Comparison of ENCODE assay signal across 21 mouse cellular contexts in genomic region chr1:182963329-182963728, GRCm38 (mm10). TPM values are rescaled to one million over a fixed set of nuclear protein-coding genes. Genes with fewer than 3 reads are reported as not detected.
A peak's percentile ranks its signal among the peaks of the same experiment; 100 is the strongest.
DNase-seq lines count a peak whose midpoint lies in the region; ATAC-seq and TF ChIP-seq lines count a peak whose summit lies in the region.
"Had no signal": no experiment of that assay in that cellular context is flagged by ENCODE, and none has a peak within 500 bp of the region (broad histone marks: within the 10 kb centered on the region; RNA-seq: fewer than 3 reads in every experiment).

No protein-coding gene starts in this region.

- TF ChIP-seq CTCF in intestine, postnatal 0 days (IDR thresholded peaks at IDR 0.05; ENCODE audit: low read depth) = peak; percentile 44; the same call in 1 of the 2 replicates
- TF ChIP-seq CTCF in brain, embryonic 14.5 days (IDR thresholded peaks at IDR 0.05; ENCODE audit: borderline replicate concordance, extremely low read depth, insufficient read depth, insufficient read length) = peak; percentile 39; the same call in 1 of the 2 replicates

- ATAC-seq in intestine, postnatal 0 days = no peak
- no peak for ATAC-seq in intestine, embryonic 15.5 days
- no peak for ATAC-seq in midbrain, embryonic 11.5 days (ENCODE audit: low FRiP score)
- no peak for ATAC-seq in midbrain, embryonic 15.5 days (replicated peaks)
- no peak for ATAC-seq in erythroid progenitor cell, adult 5-6 weeks (replicated peaks; ENCODE audit: low FRiP score, poor library complexity, severe bottlenecking)

- no peak overlapping the region for H3K27ac ChIP-seq in intestine, postnatal 0 days (ENCODE audit: low read depth, low read length)
- H3K27ac ChIP-seq in intestine, embryonic 15.5 days = no peak overlapping the region
- no peak overlapping the region for H3K27ac ChIP-seq in midbrain, embryonic 11.5 days (ENCODE audit: low read depth, low read length)
- H3K27ac ChIP-seq in midbrain, embryonic 15.5 days = no peak overlapping the region
- H3K27ac ChIP-seq: heart, embryonic 15.5 days; limb, embryonic 15.5 days had no signal

- H3K4me3 ChIP-seq in intestine, postnatal 0 days (ENCODE audit: low read depth, low read length) = no peak overlapping the region
- H3K4me3 ChIP-seq in intestine, embryonic 15.5 days (replicated peaks) = no peak overlapping the region
- no peak overlapping the region for H3K4me3 ChIP-seq in midbrain, embryonic 11.5 days (ENCODE audit: low read depth, low read length)
- no peak overlapping the region for H3K4me3 ChIP-seq in midbrain, embryonic 15.5 days
- H3K4me3 ChIP-seq: heart, embryonic 15.5 days; limb, embryonic 15.5 days; myocyte had no signal

- H3K9ac ChIP-seq in intestine, postnatal 0 days (ENCODE audit: low read depth, low read length) = no peak overlapping the region
- no peak overlapping the region for H3K9ac ChIP-seq in intestine, embryonic 15.5 days
- no peak overlapping the region for H3K9ac ChIP-seq in midbrain, embryonic 11.5 days (ENCODE audit: low read length)
- H3K9ac ChIP-seq in midbrain, embryonic 15.5 days = no peak overlapping the region
- H3K9ac ChIP-seq: heart, embryonic 15.5 days; limb, embryonic 15.5 days had no signal

- H3K4me1 ChIP-seq in intestine, postnatal 0 days (replicated peaks; ENCODE audit: control insufficient read depth, insufficient read depth, low read length) = peaks cover 8% of the 10 kb centered on the region; the same call in 1 of the 2 replicates
- H3K4me1 ChIP-seq in intestine, embryonic 15.5 days (replicated peaks) = peaks cover 14% of the 10 kb centered on the region
- peaks cover 8% of the 10 kb centered on the region; the same call in 1 of the 2 replicates for H3K4me1 ChIP-seq in midbrain, embryonic 11.5 days (ENCODE audit: control insufficient read depth, insufficient read depth, low read length)
- H3K4me1 ChIP-seq in midbrain, embryonic 15.5 days = peaks cover 34% of the 10 kb centered on the region

- WGBS in intestine, postnatal 0 days = 51% methylated on average over 5 of the region's 5 CpGs
- WGBS in intestine, embryonic 15.5 days = 50% methylated on average over 5 of the region's 5 CpGs
- WGBS in midbrain, embryonic 11.5 days = 60% methylated on average over 5 of the region's 5 CpGs
- WGBS in midbrain, embryonic 15.5 days = 40% methylated on average over 5 of the region's 5 CpGs

- TF ChIP-seq POLR2A in brain, embryonic 14.5 days (IDR thresholded peaks at IDR 0.05; ENCODE audit: borderline replicate concordance, extremely low read depth, insufficient read depth, insufficient read length, poor library complexity, severe bottlenecking) = no peak

- peak; percentile 84 for DNase-seq in midbrain, embryonic 11.5 days (ENCODE audit: low spot score, missing footprints)
- DNase-seq in brain, embryonic 14.5 days (ENCODE audit: low read depth) = peak; percentile 35
- DNase-seq in adrenal gland, adult 18-20 months (ENCODE audit: low spot score in 2 of 2) = no peak
- DNase-seq: adrenal gland, postnatal 36 days; cerebellum, adult 18-20 months; cerebellum, postnatal 25 days; embryo, embryonic 11 days; gastrocnemius, postnatal 25 days; kidney, adult 2 months; kidney, postnatal 36 days; layer of hippocampus, postnatal 36 days; lung, postnatal 14 days had no signal

- H3K36me3 ChIP-seq in intestine, postnatal 0 days (ENCODE audit: control insufficient read depth, insufficient read depth) = no peaks in the 10 kb centered on the region
- H3K36me3 ChIP-seq in intestine, embryonic 15.5 days = no peaks in the 10 kb centered on the region
- no peaks in the 10 kb centered on the region for H3K36me3 ChIP-seq in midbrain, embryonic 11.5 days (ENCODE audit: control insufficient read depth, insufficient read depth, low read length)
- no peaks in the 10 kb centered on the region for H3K36me3 ChIP-seq in midbrain, embryonic 15.5 days (replicated peaks)
- H3K36me3 ChIP-seq: heart, embryonic 15.5 days; limb, embryonic 15.5 days had no signal

- no peaks in the 10 kb centered on the region for H3K9me3 ChIP-seq in intestine, postnatal 0 days (ENCODE audit: control insufficient read depth)
- no peaks in the 10 kb centered on the region for H3K9me3 ChIP-seq in intestine, embryonic 15.5 days
- H3K9me3 ChIP-seq in midbrain, embryonic 11.5 days (ENCODE audit: control insufficient read depth, low read length) = no peaks in the 10 kb centered on the region
- H3K9me3 ChIP-seq in midbrain, embryonic 15.5 days = no peaks in the 10 kb centered on the region
- H3K9me3 ChIP-seq: heart, embryonic 15.5 days; limb, embryonic 15.5 days had no signal

- no peaks in the 10 kb centered on the region for H3K27me3 ChIP-seq in intestine, postnatal 0 days (replicated peaks; ENCODE audit: control insufficient read depth, insufficient read depth, low read length)
- no peaks in the 10 kb centered on the region for H3K27me3 ChIP-seq in intestine, embryonic 15.5 days (replicated peaks)
- peaks cover 2% of the 10 kb centered on the region; the same call in 1 of the 2 replicates for H3K27me3 ChIP-seq in midbrain, embryonic 11.5 days (ENCODE audit: control insufficient read depth, insufficient read depth, low read length)
- H3K27me3 ChIP-seq in midbrain, embryonic 15.5 days (replicated peaks) = no peaks in the 10 kb centered on the region
- H3K27me3 ChIP-seq: heart, embryonic 15.5 days; limb, embryonic 15.5 days had no signal

- no peak overlapping the region for H3K4me2 ChIP-seq in intestine, postnatal 0 days (replicated peaks; ENCODE audit: low read depth)
- no peak overlapping the region for H3K4me2 ChIP-seq in intestine, embryonic 15.5 days (replicated peaks)
- no peak overlapping the region for H3K4me2 ChIP-seq in midbrain, embryonic 11.5 days
- H3K4me2 ChIP-seq in midbrain, embryonic 15.5 days = no peak overlapping the region
- H3K4me2 ChIP-seq: heart, embryonic 15.5 days; limb, embryonic 15.5 days had no signal

RNA-seq across cellular contexts. Expression of gene Tlr5, which starts 8.7 kb away (rescaled TPM):
- 4.3 and 5.0 TPM in 2 replicates for polyA plus RNA-seq in intestine, postnatal 0 days (2015; fragmentation: Nextera tagmentation; extraction: Ambion mirVana)
- 4.0 and 4.4 TPM in 2 replicates for polyA plus RNA-seq in intestine, embryonic 15.5 days (2015; fragmentation: Nextera tagmentation; extraction: Ambion mirVana)
- 0.57 and 0.79 TPM in 2 replicates for polyA plus RNA-seq in midbrain, embryonic 11.5 days (2014; fragmentation: Nextera tagmentation; extraction: Ambion mirVana)
- polyA plus RNA-seq in midbrain, embryonic 15.5 days (2015; fragmentation: Nextera tagmentation; extraction: Ambion mirVana) = 0.17 and 0.45 TPM in 2 replicates
- 0.61 and 0.64 TPM in 2 replicates for polyA plus RNA-seq in brain, embryonic 14.5 days (2012; rRNA removed)
- total RNA-seq in erythroid progenitor cell, adult 5-6 weeks (2015; ENCODE audit: low replicate concordance) = 1.1 TPM in 1 of 2 replicates, not detected in the other
- 0.26 TPM in 1 of 2 replicates, not detected in the other for total RNA-seq in erythroid progenitor cell, adult 5-6 weeks (2017; ENCODE audit: low replicate concordance)
- total RNA-seq in adrenal gland, adult 18-20 months (2021) = 1 to 10 TPM; 1.3 to 2.4 TPM
- total RNA-seq: hematopoietic stem cell, adult 5-6 weeks; megakaryocyte-erythroid progenitor cell, adult 5-6 weeks had no signal
- polyA plus RNA-seq: myocyte had no signal

Comparison
In these comparisons a context has a peak if more than half of its experiments do, and no peak if none do; other contexts are left out.
1. DNase-seq: peak in midbrain, embryonic 11.5 days (single experiment) and brain, embryonic 14.5 days (single experiment); none in adrenal gland, adult 18-20 months (0 of 2).